Mouse (Mus musculus) heart, adult 2 months (tissue): Measurements from ENCODE around the gene Trim17. TPM values are rescaled to one million over a fixed set of nuclear protein-coding genes. Genes with fewer than 3 reads are reported as not detected.
A peak's percentile ranks its signal among the peaks of the same experiment; 100 is the strongest.

Experiments used
- DNase-seq, 2 experiments: peaks; one replicate each; pipeline ENCODE4 v3.0.0; 2021
- H3K27ac ChIP-seq: fragments of 200-600 bp; 2 replicates; pipeline ENCODE4 v1.8.1; 2022
- H3K27me3 ChIP-seq: fragments of 200-500 bp; 2 replicates; pipeline ENCODE4 v1.6.1; 2012; ENCODE audit warnings: mild to moderate bottlenecking, low read length, inconsistent platforms, mixed read lengths; ENCODE audit not compliant: control insufficient read depth, insufficient read depth
- H3K36me3 ChIP-seq: fragments of 200-500 bp; 2 replicates; pipeline ENCODE4 v1.6.1; 2012; ENCODE audit warnings: low read length, inconsistent platforms; ENCODE audit not compliant: control insufficient read depth, insufficient read depth
- H3K4me1 ChIP-seq: fragments of 200-500 bp; 2 replicates; pipeline ENCODE4 v1.6.1; 2011; ENCODE audit warnings: low read length; ENCODE audit not compliant: control insufficient read depth, insufficient read depth
- H3K4me3 ChIP-seq: fragments of 200-600 bp; 2 replicates; pipeline ENCODE4 v1.8.1; 2022
- H3K79me2 ChIP-seq: fragments of 200-500 bp; replicated peaks from 2 replicates; pipeline ENCODE4 v1.6.1; 2012; ENCODE audit warnings: mild to moderate bottlenecking, inconsistent platforms, low read length, moderate library complexity, mixed read lengths; ENCODE audit not compliant: control insufficient read depth, insufficient read depth
- H3K9ac ChIP-seq: fragments of 200-500 bp; 2 replicates; pipeline ENCODE4 v1.6.1; 2012; ENCODE audit warnings: low read depth, mild to moderate bottlenecking, control low read depth, inconsistent platforms, low read length, mixed read lengths
- CTCF ChIP-seq: fragments of 200-600 bp; IDR thresholded peaks from 2 replicates; pipeline ENCODE4 v1.8.1; 2022; ENCODE audit warnings: antibody characterized with exemption, mild to moderate bottlenecking, moderate library complexity
- EP300 ChIP-seq: fragments of 200-500 bp; IDR thresholded peaks from 2 replicates; pipeline ENCODE4 v1.6.1; 2011; ENCODE audit warnings: low read depth, low read length, control low read depth; ENCODE audit not compliant: insufficient read depth
- POLR2A ChIP-seq: fragments of 200-500 bp; IDR thresholded peaks from 2 replicates; pipeline ENCODE4 v1.6.1; 2011; ENCODE audit warnings: mild to moderate bottlenecking, low read depth, low read length, control low read depth; ENCODE audit not compliant: insufficient read depth
- WGBS: fragments of 180-500 bp; shearing (Covaris S2); methylation state at CpG from one replicate; pipeline ENCODE4 v1.1.7; 2018; 5-methylcytosine and 5-hydroxymethylcytosine counted together
- intact Hi-C: fragments of 180-260 bp; cut with DNase I; formaldehyde crosslinking; loops from one replicate; pipeline ENCODE4 v1.15.1; 2025
- polyA plus RNA-seq: library from polyadenylated mRNA; depleted of rRNA; stranded (reverse); fragments of >200 nt; gene quantifications from 2 replicates; pipeline ENCODE4 v1.2.3, GENCODE M21; 2012
- total RNA-seq, 2 experiments: library from RNA; stranded (reverse); gene quantifications; 2 replicates each; pipeline ENCODE4 v1.2.3; 2021

Trim17 gene
- total and polyA plus RNA-seq, 3 experiments, result 0.07 to 0.37 TPM; not detected in 1

DNA sequence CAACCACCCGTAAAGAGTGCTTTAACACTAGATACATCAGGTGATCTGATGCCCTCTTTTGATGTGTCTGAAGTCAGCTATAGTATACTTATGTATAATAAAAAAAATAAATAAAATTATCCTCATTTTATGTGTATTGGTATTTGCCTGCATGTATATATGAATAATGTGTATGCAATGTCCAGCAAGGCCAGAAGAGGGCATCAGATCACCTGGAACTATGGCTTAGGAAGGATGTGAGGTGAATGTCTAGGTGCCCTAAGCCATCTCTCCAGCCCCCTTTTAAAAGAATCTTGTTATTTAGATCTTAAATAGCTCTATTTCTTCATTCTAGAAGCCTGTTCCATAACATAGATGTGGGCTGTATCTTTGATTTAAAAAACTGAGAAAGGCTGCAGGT, 12.9 kb downstream of the Trim17 start:
- Histone ChIP-seq H3K9ac (no peak overlapping the region), H3K36me3 (no peaks in the 10 kb centered on the region), H3K79me2 (no peaks in the 10 kb centered on the region), H3K27me3 (0 out of 2 replicates have a peak, but pooled peaks cover under 1% of the 10 kb centered on the region), H3K27ac (no peak overlapping the region), H3K4me3 (no peak overlapping the region), H3K4me1 (no peaks in the 10 kb centered on the region)
- WGBS, result 98% methylated on average over 1 of the region's 1 CpGs
- intact Hi-C loops, result no loop called here
- DNase-seq, result no peak
- TF ChIP-seq CTCF (peak; percentile 78), EP300 (no peak)

DNA sequence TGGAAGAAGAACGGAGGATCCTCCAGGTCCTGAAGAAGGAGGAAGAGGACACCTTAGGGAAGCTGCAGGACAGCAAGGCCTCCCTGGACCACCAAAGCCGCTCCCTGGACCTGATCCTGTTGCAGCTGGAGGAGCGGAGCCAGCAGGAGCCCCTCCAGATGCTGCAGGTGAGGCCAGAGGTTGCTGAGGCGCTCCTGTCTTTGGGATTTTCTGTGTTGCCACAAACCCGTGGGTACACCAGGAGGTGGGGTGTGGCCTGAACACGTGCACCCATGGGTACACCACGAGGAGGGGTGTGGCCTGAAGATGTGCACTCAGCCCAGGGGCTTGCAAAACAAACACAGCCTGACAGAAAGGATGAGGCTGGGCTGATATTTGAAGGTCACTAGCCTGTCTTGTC, 14.1 kb downstream of the Trim17 start:
- no peaks in the 10 kb centered on the region for H3K4me1 ChIP-seq
- H3K27ac ChIP-seq, result no peak overlapping the region
- H3K4me3 ChIP-seq, result no peak overlapping the region
- H3K9ac ChIP-seq, result no peak overlapping the region
- no peak for DNase-seq
- WGBS, result 82% methylated on average over 7 of the region's 7 CpGs
- H3K27me3 ChIP-seq, result no peaks in the 10 kb centered on the region
- no peaks in the 10 kb centered on the region for H3K36me3 ChIP-seq
- no peaks in the 10 kb centered on the region for H3K79me2 ChIP-seq
- intact Hi-C loops, result no loop called here
- TF ChIP-seq POLR2A, result no peak
- no peak for TF ChIP-seq CTCF
- no peak for TF ChIP-seq EP300

GRCm38 (mm10) chr11:58969027-58969426, 14.5 kb downstream of the Trim17 start:
- H3K27me3 ChIP-seq, result no peaks in the 10 kb centered on the region
- no peak for TF ChIP-seq POLR2A
- TF ChIP-seq CTCF, result no peak
- no peak for TF ChIP-seq EP300
- 71% methylated on average over 8 of the region's 8 CpGs for WGBS
- H3K9ac ChIP-seq, result no peak overlapping the region
- H3K4me3 ChIP-seq, result no peak overlapping the region
- intact Hi-C loops, result no loop called here
- no peak overlapping the region for H3K27ac ChIP-seq
- no peaks in the 10 kb centered on the region for H3K79me2 ChIP-seq
- no peaks in the 10 kb centered on the region for H3K36me3 ChIP-seq
- no peaks in the 10 kb centered on the region for H3K4me1 ChIP-seq
- DNase-seq, result no peak

- Histone ChIP-seq H3K4me1 (no peaks in the 10 kb centered on the region), H3K4me3 (no peak overlapping the region), H3K36me3 (no peaks in the 10 kb centered on the region), H3K27me3 (no peaks in the 10 kb centered on the region), H3K79me2 (no peaks in the 10 kb centered on the region), H3K9ac (no peak overlapping the region), H3K27ac (no peak overlapping the region)
- no peak for TF ChIP-seq POLR2A
- no peak for TF ChIP-seq EP300
- TF ChIP-seq CTCF, result no peak
- WGBS, result 76% methylated on average over 6 of the region's 6 CpGs
- no peak for DNase-seq
- intact Hi-C loops, result loop anchor here (10.0 kb wide), 1 partner anchor 235 kb away; the partner anchor contains the start of genes 2310033P09Rik and Mrpl55
Measured at GRCm38 (mm10) chr11:58969659-58970058, 15.2 kb downstream of the Trim17 start.

- H3K36me3 ChIP-seq, result no peaks in the 10 kb centered on the region
- no peaks in the 10 kb centered on the region for H3K79me2 ChIP-seq
- intact Hi-C loops, result loop anchor here (10.0 kb wide), 1 partner anchor 234 kb away; the partner anchor contains the start of genes 2310033P09Rik and Mrpl55
- DNase-seq, result no peak
- no peak overlapping the region for H3K4me3 ChIP-seq
- no peaks in the 10 kb centered on the region for H3K4me1 ChIP-seq
- H3K27ac ChIP-seq, result no peak overlapping the region
- TF ChIP-seq CTCF (0 out of 2 replicates have a peak, but pooled peaks have one; percentile 13), EP300 (no peak)
- H3K9ac ChIP-seq, result no peak overlapping the region
- no peaks in the 10 kb centered on the region for H3K27me3 ChIP-seq
- WGBS, result 87% methylated on average over 21 of the region's 21 CpGs
Measured at GRCm38 (mm10) chr11:58970831-58971530, 16.5 kb downstream of the Trim17 start.

DNA sequence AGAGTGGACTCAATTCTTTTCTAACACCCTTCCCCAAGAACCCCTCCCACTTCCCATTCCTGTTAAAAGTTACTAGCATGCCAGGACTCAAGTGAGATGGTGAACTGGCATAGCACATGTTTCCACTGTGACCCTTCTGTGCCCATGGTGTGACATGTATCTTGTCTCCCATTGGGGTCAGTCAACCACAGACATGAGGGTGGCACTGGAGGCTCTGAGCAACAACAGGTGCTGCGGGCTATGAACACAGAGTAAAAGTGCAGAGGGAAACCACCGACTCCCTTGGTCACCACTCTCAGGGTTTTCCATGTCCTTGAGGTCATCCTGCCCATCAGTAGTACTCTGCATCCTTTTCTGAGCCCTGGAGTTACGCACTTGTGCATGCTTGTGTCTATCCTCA, 17.3 kb downstream of the Trim17 start:
- DNase-seq, result no peak
- Histone ChIP-seq H3K36me3 (no peaks in the 10 kb centered on the region), H3K9ac (no peak overlapping the region), H3K4me3 (no peak overlapping the region), H3K27ac (no peak overlapping the region), H3K27me3 (no peaks in the 10 kb centered on the region), H3K79me2 (no peaks in the 10 kb centered on the region), H3K4me1 (no peaks in the 10 kb centered on the region)
- intact Hi-C loops, result loop anchor here (10.0 kb wide), 1 partner anchor 233 kb away; the partner anchor contains the start of genes 2310033P09Rik and Mrpl55
- WGBS, result 83% methylated on average over 3 of the region's 3 CpGs
- no peak for TF ChIP-seq POLR2A
- no peak for TF ChIP-seq CTCF
- TF ChIP-seq EP300, result no peak
